Mouse (Mus musculus): ENCODE measurements around the gene Gm16429. TPM values are rescaled to one million over a fixed set of nuclear protein-coding genes. Genes with fewer than 3 reads are reported as not detected.
"Not testable (repeated sequence)": the region's sequence is repeated elsewhere in the genome, so short reads cannot be mapped to it uniquely, and the experiment has no call there.

Gm16429 gene
- polyA plus RNA-seq (2012; ENCODE audit: insufficient read depth, low replicate concordance) = not detected in 2 replicates

- not testable (repeated sequence) for H3K36me3 ChIP-seq (replicated peaks; ENCODE audit: low read length); H3K4me1 ChIP-seq; H3K4me3 ChIP-seq (replicated peaks); H3K27me3 ChIP-seq (replicated peaks); H3K9me3 ChIP-seq
Observed at GRCm38 (mm10) chr5:93928952-93929351, at the start of gene Gm16429. Gm16429 (minus strand) TSS chr5:93929052.

Other genes starting within 250 kb of the Gm16429 start
- gene Gm7792, start 85.3 kb downstream of the Gm16429 start, polyA plus RNA-seq (2012; ENCODE audit: insufficient read depth, low replicate concordance) = not detected in 2 replicates
- gene BC061212, start 141.5 kb upstream of the Gm16429 start, polyA plus RNA-seq (2012; ENCODE audit: insufficient read depth, low replicate concordance) = not detected in 2 replicates
- not detected in 2 replicates for gene Gm6351, start 147.3 kb upstream of the Gm16429 start, polyA plus RNA-seq (2012; ENCODE audit: insufficient read depth, low replicate concordance)